Mouse (Mus musculus) kidney, postnatal 0 days (tissue): Measurements from ENCODE around the gene Stx8. TPM values are rescaled to one million over a fixed set of nuclear protein-coding genes. Genes with fewer than 3 reads are reported as not detected.

Experiments used
- ATAC-seq: fragments of 200-750 bp; cut with Nextera tagmentation; replicated peaks from 2 replicates; pipeline ENCODE4 v1.8.0; 2017; ENCODE audit warnings: low read depth, moderate number of reproducible peaks, moderate TSS enrichment, moderate library complexity; ENCODE audit not compliant: low FRiP score
- DNase-seq: peaks from one replicate; pipeline ENCODE4 v3.0.0-alpha.2; 2016; ENCODE audit warnings: low spot score
- H3K27ac ChIP-seq: fragments of 300-500 bp; sonication (generic); 2 replicates; pipeline ENCODE4 v1.5.1; 2014; ENCODE audit warnings: mild to moderate bottlenecking
- H3K27me3 ChIP-seq: fragments of 300-500 bp; sonication (generic); 2 replicates; pipeline ENCODE4 v1.6.1; 2014; ENCODE audit warnings: low read length, mixed read lengths; ENCODE audit not compliant: insufficient read depth
- H3K36me3 ChIP-seq: fragments of 300-500 bp; sonication (generic); 2 replicates; pipeline ENCODE4 v1.6.1; 2014; ENCODE audit warnings: low read length, mixed read lengths; ENCODE audit not compliant: insufficient read depth
- H3K4me1 ChIP-seq: fragments of 300-500 bp; sonication (generic); replicated peaks from 2 replicates; pipeline ENCODE4 v1.6.1; 2014; ENCODE audit warnings: antibody characterized with exemption, low read length, mixed read lengths; ENCODE audit not compliant: insufficient read depth
- H3K4me2 ChIP-seq: fragments of 300-500 bp; sonication (generic); 2 replicates; pipeline ENCODE4 v1.6.1; 2014; ENCODE audit warnings: mild to moderate bottlenecking, low read length, moderate library complexity, mixed read lengths
- H3K4me3 ChIP-seq: fragments of 300-500 bp; sonication (generic); replicated peaks from 2 replicates; pipeline ENCODE4 v1.5.1; 2014; ENCODE audit warnings: low read depth, low read length
- H3K9ac ChIP-seq: fragments of 300-500 bp; sonication (generic); 2 replicates; pipeline ENCODE4 v1.6.1; 2014; ENCODE audit warnings: low read depth, low read length
- H3K9me3 ChIP-seq: fragments of 300-500 bp; sonication (generic); replicated peaks from 2 replicates; pipeline ENCODE4 v1.6.1; 2016; ENCODE audit warnings: low read length, inconsistent platforms, mixed read lengths
- CTCF ChIP-seq: IDR thresholded peaks from 2 replicates; pipeline ENCODE4 v1.5.1; 2016; ENCODE audit warnings: antibody characterized with exemption, low read depth, mild to moderate bottlenecking, moderate library complexity
- WGBS: fragments of 180-500 bp; shearing (Covaris S2); extraction: QIAGEN DNeasy Blood & Tissue Kit; methylation state at CpG from one replicate; pipeline ENCODE4 v1.1.7; 2014; 5-methylcytosine and 5-hydroxymethylcytosine counted together
- polyA plus RNA-seq: library from polyadenylated mRNA; unstranded; fragments of >200 nt; fragmentation: Nextera tagmentation; extraction: Ambion mirVana; gene quantifications from 2 replicates; pipeline ENCODE4 v1.2.1, GENCODE M21; 2015

Stx8 gene
- polyA plus RNA-seq, 1 experiment from 2014 or later = 84.5 TPM

- 24% methylated on average over 12 of the region's 12 CpGs for WGBS
- Histone ChIP-seq H3K4me1 (no peaks in the 10 kb centered on the region), H3K4me3 (no peak overlapping the region), H3K4me2 (no peak overlapping the region), H3K27ac (no peak overlapping the region), H3K9ac (no peak overlapping the region), H3K27me3 (no peaks in the 10 kb centered on the region), H3K36me3 (no peaks in the 10 kb centered on the region), H3K9me3 (no peaks in the 10 kb centered on the region)
- TF ChIP-seq CTCF = no peak
- ATAC-seq (no peak; the same call in 1 of the 2 replicates), DNase-seq (peak; percentile 92)
Observed at GRCm38 (mm10) chr11:68050725-68051124, 84.7 kb downstream of the Stx8 start.

GRCm38 (mm10) chr11:68051305-68051704 is 85.3 kb downstream of the Stx8 start:
- no peaks in the 10 kb centered on the region for H3K9me3 ChIP-seq
- WGBS = 76% methylated on average over 4 of the region's 4 CpGs
- H3K9ac ChIP-seq = no peak overlapping the region
- TF ChIP-seq CTCF = no peak
- no peak overlapping the region for H3K27ac ChIP-seq
- H3K4me3 ChIP-seq = no peak overlapping the region
- H3K36me3 ChIP-seq = no peaks in the 10 kb centered on the region
- no peaks in the 10 kb centered on the region for H3K27me3 ChIP-seq
- no peaks in the 10 kb centered on the region for H3K4me1 ChIP-seq
- H3K4me2 ChIP-seq = no peak overlapping the region
- no peak for ATAC-seq
- no peak for DNase-seq

- Histone ChIP-seq H3K27ac (no peak overlapping the region), H3K4me2 (no peak overlapping the region), H3K27me3 (no peaks in the 10 kb centered on the region), H3K4me3 (no peak overlapping the region), H3K36me3 (no peaks in the 10 kb centered on the region), H3K9ac (no peak overlapping the region), H3K9me3 (no peaks in the 10 kb centered on the region), H3K4me1 (no peaks in the 10 kb centered on the region; the same call in 1 of the 2 replicates)
- no peak for TF ChIP-seq CTCF
- DNase-seq (peak; percentile 36), ATAC-seq (no peak)
- WGBS = 64% methylated on average over 5 of the region's 5 CpGs
Observed at GRCm38 (mm10) chr11:68058466-68059201, 92.6 kb downstream of the Stx8 start.

- H3K4me3 ChIP-seq = no peak overlapping the region
- DNase-seq = no peak
- ATAC-seq = no peak
Observed at GRCm38 (mm10) chr11:68060651-68061050, 94.7 kb downstream of the Stx8 start.

GRCm38 (mm10) chr11:68062116-68062515 is 96.1 kb downstream of the Stx8 start:
- WGBS = 94% methylated on average over 2 of the region's 2 CpGs
- H3K4me2 ChIP-seq = no peak overlapping the region
- H3K4me1 ChIP-seq = no peaks in the 10 kb centered on the region; the same call in 1 of the 2 replicates
- TF ChIP-seq CTCF = no peak
- H3K4me3 ChIP-seq = no peak overlapping the region
- no peak overlapping the region for H3K9ac ChIP-seq
- H3K36me3 ChIP-seq = no peaks in the 10 kb centered on the region
- no peak overlapping the region for H3K27ac ChIP-seq
- ATAC-seq (no peak), DNase-seq (no peak)
- no peaks in the 10 kb centered on the region for H3K9me3 ChIP-seq
- H3K27me3 ChIP-seq = no peaks in the 10 kb centered on the region

More at GRCm38 (mm10) chr11:68060651-68061050, 94.7 kb downstream of the Stx8 start:
- H3K9me3 ChIP-seq = no peaks in the 10 kb centered on the region
- TF ChIP-seq CTCF = no peak
- H3K27me3 ChIP-seq = no peaks in the 10 kb centered on the region
- H3K36me3 ChIP-seq = no peaks in the 10 kb centered on the region
- 74% methylated on average over 4 of the region's 4 CpGs for WGBS
- no peak overlapping the region for H3K9ac ChIP-seq
- no peak overlapping the region for H3K27ac ChIP-seq
- no peak overlapping the region for H3K4me2 ChIP-seq
- no peaks in the 10 kb centered on the region; the same call in 1 of the 2 replicates for H3K4me1 ChIP-seq

- no peaks in the 10 kb centered on the region for H3K27me3 ChIP-seq
- H3K9ac ChIP-seq = no peak overlapping the region
- H3K4me1 ChIP-seq = peaks cover 4% of the 10 kb centered on the region; the same call in 1 of the 2 replicates
- H3K4me3 ChIP-seq = no peak overlapping the region
- ATAC-seq = no peak
- no peaks in the 10 kb centered on the region for H3K9me3 ChIP-seq
- no peak overlapping the region for H3K27ac ChIP-seq
- TF ChIP-seq CTCF = no peak
- no peak for DNase-seq
- no peaks in the 10 kb centered on the region for H3K36me3 ChIP-seq
- 75% methylated on average over 10 of the region's 10 CpGs for WGBS
- H3K4me2 ChIP-seq = no peak overlapping the region
Observed at GRCm38 (mm10) chr11:68067806-68068205, 101.8 kb downstream of the Stx8 start.
